Mouse (Mus musculus) kidney, adult 2 months (tissue): ENCODE data around the gene Iqcf3.

ENCODE experiments used
- CTCF ChIP-seq: fragments of 200-500 bp; conservative IDR thresholded peaks from 2 replicates; pipeline ENCODE4 v1.5.1; 2011; ENCODE audit warnings: low read depth, mild to moderate bottlenecking, control low read depth, low read length, moderate library complexity, mixed read lengths; ENCODE audit not compliant: insufficient read depth, insufficient read length
- POLR2A ChIP-seq: fragments of 200-500 bp; IDR thresholded peaks from one replicate; pipeline ENCODE4 v1.6.1; 2011; ENCODE audit warnings: low read depth, low read length, control low read depth

GRCm38 (mm10) chr9:106519909-106520308 lies 41.5 kb downstream of the Iqcf3 start:
- TF ChIP-seq CTCF, result no peak
- no peak for TF ChIP-seq POLR2A
